Mouse (Mus musculus): ENCODE data around the gene Flt3l. TPM values are rescaled to one million over a fixed set of nuclear protein-coding genes. Genes with fewer than 3 reads are reported as not detected.
"Not testable (repeated sequence)": the region's sequence is repeated elsewhere in the genome, so short reads cannot be mapped to it uniquely, and the experiment has no call there.

The Flt3l gene
- total RNA-seq, 2 experiments from 2014 or later = 1.9 to 2.5 TPM

DNA sequence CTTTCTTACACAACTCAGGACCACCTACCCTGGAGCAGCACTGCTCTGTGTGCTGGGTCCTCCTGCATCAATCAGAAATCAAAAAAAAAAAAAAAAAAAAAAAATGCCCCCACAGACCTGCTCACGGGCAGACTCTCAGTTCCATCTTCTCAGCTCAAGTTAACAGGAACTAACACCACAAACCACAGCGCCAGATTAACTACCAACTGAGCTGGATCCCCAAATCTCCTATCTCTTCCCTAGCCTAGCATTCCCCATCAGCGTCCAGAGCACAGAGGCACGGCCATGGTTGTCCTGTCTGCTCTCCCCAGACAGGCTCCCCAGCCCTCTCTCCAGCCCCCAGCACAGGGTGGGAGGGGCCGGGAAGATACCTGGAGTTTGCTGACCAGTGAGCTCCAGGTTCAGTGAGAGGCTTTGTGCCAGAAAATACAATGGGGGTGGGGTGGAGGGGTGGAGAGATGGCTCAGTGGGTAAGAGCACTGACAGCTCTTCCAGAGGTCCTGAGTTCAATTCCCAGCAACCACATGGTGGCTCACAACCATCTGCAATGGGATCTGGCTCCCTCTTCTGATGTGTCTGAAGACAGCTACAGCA lies 29.1 kb downstream of the Flt3l start:
- intact Hi-C loops (cut with DNase I; ENCODE audit: low total_unique reads) = no loop called here
- DNase-seq = no peak

DNA sequence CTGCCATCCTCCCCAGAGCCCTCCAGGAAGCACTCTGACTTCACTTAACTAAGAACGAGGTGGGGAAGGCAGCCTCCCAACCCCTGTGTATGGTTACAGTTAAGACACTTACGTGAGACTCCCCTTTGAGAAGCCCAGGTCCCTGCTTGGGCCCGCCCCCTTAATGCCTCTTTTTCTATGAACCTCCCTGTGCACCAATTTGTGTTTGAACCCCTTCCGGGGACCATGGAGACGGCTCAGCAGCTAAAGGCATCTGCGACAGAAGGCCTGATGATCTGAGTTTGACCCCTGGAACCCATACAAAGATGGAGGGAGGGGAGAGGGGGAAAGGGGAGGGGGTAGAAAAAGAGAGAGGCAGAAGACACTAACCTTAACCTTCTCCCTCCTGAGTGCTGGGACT lies 29.8 kb downstream of the Flt3l start:
- intact Hi-C loops (cut with DNase I; ENCODE audit: low total_unique reads) = no loop called here
- no peak for DNase-seq

DNA sequence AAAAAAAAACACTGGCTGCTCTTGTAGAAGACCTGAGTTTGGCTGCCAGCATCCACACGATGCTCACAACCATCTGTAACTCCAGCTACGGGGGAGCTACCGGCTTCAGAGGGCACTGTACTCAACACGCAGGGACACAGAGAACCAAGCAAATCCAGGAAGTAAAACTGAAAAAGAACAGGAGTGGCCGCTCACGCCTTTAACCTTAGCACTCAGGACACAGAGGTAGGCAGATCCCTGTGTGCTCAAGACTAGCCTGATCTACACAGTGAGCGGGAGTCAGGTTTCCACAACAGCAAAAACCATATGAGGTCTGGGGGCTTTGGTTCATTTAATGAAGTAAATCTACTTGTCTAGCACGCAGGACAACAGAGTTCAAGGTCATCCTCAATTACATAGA lies 30.7 kb downstream of the Flt3l start:
- no peak for DNase-seq
- intact Hi-C loops (cut with DNase I; ENCODE audit: low total_unique reads) = no loop called here

DNA sequence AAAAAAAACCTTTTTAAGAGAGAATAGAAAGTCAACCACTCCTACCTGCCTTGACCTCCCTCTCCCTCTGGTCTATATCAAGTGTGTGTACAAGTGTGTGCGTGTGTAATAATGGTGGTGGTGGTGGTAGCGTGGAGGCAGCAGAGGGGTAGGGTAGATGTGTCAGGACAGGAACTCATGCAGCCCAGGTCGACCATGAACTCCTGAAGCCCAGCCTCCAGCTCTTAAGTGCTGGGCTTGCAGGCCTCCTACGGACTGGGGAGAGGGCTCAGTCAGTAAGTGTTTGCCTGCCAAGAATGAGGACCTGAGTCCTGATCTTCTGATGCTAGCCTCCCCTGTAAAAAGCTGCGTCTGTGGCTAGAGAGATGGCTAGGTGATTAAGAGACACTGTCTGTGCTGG lies 31.3 kb downstream of the Flt3l start:
- intact Hi-C loops (cut with DNase I; ENCODE audit: low total_unique reads) = no loop called here
- no peak for DNase-seq

DNA sequence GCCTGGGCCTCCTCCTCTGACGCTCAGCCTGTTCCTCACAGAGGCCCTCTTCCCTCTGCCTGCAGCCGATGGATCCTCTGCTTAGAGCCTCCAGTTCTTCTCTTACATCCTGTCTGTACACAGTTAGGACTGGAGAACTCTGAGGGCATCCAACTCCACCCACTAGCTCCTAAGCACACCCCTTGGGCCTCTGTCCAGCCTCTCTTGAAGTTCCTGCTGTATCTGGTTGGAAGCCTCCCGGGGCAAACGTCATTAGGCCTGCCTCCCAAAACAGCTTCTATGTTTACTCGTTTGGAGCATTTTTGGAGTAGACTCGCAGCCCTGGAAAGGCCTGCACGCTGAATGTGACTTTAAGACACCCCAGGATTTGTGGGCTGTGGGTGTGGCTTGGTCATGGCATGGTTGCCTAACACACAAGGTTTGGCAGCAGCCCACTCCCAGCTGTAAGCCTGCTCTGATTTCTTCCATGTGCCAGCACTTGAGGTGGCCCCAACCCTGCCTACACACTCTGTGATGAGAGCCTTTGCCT lies 32.5 kb downstream of the Flt3l start, which contains the start of gene Fcgrt:
Gene Fcgrt, minus strand, starts transcription at position 200 of the 529 bp plus-strand sequence.
- intact Hi-C loops (cut with DNase I; ENCODE audit: low total_unique reads) = no loop called here
- peak; percentile 96 for DNase-seq

DNA sequence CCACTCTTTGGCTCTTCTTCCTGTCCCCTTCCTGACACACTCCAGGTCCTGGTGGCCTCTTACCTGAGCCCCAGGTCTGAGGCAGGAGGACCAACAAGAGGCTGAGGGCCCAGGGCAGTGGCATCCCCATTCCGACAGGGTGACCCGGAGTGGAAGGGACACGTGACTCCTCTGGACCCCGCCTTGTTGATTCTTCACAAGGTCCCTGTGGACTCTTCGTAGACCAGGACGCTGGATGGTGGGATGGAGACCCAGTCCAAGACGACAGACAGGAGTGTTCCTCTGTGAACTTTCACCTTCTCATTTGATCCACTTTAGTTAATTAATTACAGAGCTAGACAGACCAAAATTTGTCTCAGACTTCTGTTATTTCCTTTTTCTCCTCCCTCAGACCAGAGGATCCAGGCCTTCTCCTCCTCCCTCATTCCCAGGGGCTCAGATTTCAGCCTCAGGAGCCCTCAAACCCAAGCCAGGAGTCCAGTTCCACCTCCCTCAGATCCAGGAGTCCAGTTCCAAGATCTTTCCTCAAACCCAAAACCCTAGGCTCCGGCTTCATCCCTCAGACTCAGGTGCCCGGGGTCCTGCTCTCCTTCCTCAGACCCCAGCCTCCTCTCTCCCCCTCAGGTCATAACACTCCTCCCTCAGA lies 33.2 kb downstream of the Flt3l start:
- DNase-seq = peak; percentile 58
- intact Hi-C loops (cut with DNase I; ENCODE audit: low total_unique reads) = no loop called here

DNA sequence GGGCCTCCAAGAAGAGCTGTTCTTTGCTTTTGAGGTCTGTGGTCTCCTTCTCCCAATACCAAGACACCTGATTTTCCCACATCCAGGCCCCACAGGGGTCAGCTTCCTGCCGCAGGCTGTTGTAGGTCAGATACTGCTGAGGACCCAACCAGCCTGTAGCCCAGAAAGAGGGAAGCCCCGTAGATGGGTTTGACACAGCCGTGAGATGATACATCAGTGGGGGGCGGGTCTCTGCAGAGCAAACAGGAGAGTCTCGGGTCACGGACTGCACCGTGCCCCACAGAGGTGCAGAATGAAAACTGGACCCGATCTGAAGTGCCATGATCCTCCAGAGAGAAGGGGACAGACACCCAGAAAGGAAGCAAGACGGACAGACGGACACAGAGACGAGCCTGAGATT lies 33.8 kb downstream of the Flt3l start:
- DNase-seq = no peak
- intact Hi-C loops (cut with DNase I; ENCODE audit: low total_unique reads) = no loop called here

DNA sequence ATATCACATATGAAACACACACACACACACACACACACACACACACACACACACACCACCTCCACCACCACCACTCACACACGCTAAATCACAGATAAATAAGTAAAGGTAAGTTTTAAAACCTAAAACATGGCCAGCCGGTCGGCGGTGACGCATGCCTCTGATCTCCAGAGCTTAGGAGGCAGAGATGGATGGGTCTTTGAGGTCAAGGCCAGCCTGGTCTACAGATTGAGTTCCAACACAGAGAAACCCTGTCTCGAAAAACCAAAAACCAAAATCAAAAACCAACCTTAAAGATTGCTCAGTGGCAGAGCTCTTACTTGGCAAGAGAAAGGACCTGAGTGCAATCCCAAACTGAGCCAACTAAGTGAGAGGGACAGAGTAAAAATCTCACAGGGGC lies 36.2 kb downstream of the Flt3l start:
- DNase-seq = no peak
- intact Hi-C loops (cut with DNase I; ENCODE audit: low total_unique reads) = no loop called here

DNA sequence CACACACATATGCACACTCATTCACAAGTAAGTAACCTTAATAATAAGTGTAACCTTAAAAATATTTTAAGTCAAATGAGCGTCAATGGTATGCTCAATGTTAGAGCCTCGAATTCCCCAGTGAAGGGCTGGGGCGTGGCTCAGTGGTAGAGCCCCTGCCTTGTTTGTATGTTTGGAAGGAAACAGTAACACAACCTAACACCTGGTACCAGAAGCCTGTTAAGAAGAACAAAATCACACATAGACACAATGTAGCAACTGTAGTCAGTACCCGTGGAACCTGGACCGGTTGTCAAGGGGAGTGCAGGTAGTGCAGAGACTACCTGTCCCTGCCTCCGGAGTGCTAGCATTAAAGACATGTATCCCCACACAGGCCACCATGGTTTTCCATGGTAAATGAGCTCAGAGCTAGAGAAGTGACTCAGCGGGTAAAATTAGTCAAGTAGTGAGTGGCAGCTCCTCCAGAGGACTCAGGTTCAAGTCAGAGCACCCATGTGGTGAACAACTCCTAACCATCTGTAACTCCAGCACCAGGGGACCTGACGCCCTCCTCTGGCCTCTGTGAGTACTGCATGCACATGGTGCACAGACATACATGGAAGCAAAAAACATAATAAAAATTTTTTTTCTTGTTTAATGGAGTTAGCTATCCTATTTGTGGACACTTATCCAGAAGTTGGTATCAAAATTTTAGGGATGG lies 37.5 kb downstream of the Flt3l start:
- no peak for DNase-seq

DNA sequence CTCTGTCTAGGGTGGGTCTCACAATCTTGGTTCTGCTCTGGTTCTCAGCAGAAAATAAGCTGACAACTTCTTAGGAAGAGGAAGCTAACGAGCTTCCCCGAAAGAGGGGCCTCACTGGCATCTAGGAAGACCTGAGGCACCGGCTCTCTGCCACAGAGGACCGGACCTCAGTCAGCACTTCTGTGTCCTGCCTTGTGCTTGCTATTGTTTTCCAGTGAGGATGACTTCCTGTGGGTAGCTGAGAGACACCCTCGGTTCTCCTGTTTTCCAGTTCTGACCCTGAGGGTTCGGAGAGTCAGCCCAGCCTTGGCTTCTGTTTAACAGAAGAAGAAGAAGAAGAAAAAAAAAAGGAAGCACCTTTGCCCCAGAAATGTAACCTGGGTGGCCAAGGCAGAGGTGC lies 38.8 kb downstream of the Flt3l start:
- DNase-seq = no peak
- intact Hi-C loops (cut with DNase I; ENCODE audit: low total_unique reads) = no loop called here

More for the DNA sequence above, 37.5 kb downstream of the Flt3l start:
- intact Hi-C loops (cut with DNase I; ENCODE audit: low total_unique reads) = no loop called here

DNA sequence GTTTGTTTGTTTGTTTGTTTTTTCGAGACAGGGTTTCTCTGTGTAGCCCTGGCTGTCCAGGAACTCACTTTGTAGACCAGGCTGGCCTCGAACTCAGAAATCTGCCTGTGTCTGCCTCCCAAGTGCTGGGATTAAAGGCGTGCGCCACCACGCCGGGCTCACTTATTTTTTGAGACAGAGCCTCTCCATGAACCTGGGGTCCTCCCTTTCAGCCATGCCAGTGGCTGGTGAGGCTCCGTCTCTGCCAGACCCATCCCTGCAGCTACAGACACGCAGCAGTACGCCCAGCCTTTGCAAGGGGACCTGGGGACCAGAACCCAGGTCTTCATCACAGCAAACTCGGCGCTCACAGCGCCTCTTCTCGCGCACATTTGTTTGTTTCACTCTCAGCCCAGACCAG lies 40.3 kb downstream of the Flt3l start:
- intact Hi-C loops (cut with DNase I; ENCODE audit: low total_unique reads); DNase-seq: not testable (repeated sequence)

DNA sequence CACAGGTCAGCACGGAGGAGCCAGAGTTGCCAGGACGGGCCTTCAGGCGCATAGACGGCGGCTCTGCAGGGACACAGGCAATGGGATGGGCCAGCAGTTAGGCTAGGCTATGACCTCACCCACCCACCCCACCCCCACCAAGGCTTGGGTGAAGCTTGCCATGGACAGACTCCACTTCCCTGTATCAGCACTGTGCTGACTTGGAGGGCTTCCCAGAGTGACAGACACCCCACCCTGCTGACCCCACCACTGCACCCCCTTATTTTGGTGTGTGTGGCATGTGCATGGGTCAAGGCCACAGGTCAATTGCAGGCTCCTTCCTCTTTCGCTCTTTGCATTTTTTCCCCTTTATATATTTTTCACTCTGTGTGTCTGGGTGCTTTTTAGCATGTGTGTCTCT lies 40.9 kb downstream of the Flt3l start:
- intact Hi-C loops (cut with DNase I; ENCODE audit: low total_unique reads) = no loop called here
- DNase-seq = no peak

DNA sequence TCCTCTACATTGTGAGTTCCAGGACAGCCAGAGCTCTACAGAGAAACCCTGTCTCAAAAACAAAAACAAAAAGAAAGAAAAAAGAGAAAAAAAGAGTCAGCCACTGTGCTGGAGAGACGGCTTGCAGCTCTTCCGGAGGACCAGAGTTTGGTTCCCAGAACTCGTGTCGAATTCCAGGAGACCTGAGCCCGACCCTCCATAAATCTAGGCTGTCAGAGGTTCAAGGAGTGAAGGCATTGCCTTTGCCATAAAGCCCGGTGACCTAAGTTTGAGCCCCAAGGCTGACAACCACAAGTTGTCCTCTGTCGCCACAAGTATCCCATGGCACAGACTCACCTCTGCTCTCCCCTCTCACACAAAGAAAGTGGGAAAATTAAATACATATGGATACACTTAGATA lies 42.1 kb downstream of the Flt3l start:
- intact Hi-C loops (cut with DNase I; ENCODE audit: low total_unique reads) = no loop called here
- DNase-seq = no peak

DNA sequence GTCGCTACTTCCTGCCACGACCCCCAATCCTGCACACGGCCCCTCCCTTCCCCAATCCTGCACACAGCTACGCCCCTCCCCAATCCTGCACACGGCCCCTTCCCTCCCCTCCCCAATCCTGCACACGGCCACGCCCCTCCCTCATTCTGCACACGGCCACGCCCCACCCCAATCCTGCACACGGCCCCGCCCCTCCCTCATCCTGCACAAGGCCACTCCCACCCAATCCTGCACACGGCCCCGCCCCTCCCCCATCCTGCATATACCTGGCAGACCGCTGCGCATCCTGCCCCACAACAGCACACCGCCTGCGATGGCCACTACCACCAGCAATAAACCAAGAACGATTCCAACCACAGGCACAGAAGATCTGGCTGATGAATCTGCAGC lies 42.7 kb downstream of the Flt3l start:
- DNase-seq = no peak
- intact Hi-C loops (cut with DNase I; ENCODE audit: low total_unique reads) = no loop called here

DNA sequence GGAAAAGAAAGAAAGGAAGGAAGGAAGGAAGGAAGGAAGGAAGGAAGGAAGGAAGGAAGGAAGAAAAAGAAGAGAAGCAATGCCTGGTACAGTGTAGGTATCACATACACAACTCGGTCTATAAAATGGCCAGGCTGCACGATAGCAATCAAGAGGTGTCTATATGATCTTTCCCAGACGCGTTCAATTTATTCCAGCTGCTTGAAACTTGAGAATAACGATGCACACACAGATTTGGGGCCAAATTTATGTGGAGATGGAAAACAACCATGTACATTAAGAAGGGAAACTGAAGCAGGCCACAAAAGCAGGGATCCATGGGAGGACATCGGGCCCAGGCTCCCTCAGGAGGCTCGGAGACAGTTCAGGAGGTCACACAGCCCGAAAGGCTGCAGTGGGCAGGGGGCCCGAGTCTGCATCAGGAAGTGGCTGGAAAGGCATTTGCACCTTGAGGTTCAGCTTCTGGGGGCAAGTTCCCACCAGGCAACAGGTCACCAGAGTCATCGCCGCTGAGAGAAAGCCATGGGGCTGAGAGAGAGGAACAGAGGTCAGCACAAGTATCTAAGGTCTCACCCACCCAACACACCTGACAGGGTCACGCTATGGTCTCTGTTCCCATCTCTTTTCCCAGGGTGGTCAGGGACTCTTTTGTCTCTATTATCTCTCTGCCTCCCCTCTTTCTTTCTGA lies 43.3 kb downstream of the Flt3l start:
- intact Hi-C loops (cut with DNase I; ENCODE audit: low total_unique reads) = no loop called here
- DNase-seq = no peak

DNA sequence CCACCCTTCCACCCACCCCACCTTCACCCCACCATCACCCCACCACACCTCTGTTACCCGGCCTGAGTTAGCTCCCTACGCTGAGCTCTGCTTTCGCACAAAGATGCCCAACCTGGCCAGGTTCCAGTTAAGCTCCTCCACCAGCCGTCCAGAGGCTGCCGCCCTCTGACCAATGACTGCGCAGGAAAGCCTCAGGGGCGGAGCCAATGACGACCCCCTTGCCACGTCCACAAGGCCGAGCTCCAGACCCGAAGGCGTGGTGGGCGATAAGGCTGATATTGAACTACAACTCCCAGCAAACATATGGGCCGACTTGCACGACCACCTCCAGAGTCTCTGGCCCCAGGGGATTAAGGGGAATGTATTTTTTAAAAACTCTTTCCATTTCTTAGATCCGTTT lies 44.2 kb downstream of the Flt3l start, which contains the start of gene Rcn3:
Gene Rcn3, minus strand, starts transcription at position 174 of the 400 bp plus-strand sequence.
- intact Hi-C loops (cut with DNase I; ENCODE audit: low total_unique reads) = no loop called here
- DNase-seq = peak; percentile 93

DNA sequence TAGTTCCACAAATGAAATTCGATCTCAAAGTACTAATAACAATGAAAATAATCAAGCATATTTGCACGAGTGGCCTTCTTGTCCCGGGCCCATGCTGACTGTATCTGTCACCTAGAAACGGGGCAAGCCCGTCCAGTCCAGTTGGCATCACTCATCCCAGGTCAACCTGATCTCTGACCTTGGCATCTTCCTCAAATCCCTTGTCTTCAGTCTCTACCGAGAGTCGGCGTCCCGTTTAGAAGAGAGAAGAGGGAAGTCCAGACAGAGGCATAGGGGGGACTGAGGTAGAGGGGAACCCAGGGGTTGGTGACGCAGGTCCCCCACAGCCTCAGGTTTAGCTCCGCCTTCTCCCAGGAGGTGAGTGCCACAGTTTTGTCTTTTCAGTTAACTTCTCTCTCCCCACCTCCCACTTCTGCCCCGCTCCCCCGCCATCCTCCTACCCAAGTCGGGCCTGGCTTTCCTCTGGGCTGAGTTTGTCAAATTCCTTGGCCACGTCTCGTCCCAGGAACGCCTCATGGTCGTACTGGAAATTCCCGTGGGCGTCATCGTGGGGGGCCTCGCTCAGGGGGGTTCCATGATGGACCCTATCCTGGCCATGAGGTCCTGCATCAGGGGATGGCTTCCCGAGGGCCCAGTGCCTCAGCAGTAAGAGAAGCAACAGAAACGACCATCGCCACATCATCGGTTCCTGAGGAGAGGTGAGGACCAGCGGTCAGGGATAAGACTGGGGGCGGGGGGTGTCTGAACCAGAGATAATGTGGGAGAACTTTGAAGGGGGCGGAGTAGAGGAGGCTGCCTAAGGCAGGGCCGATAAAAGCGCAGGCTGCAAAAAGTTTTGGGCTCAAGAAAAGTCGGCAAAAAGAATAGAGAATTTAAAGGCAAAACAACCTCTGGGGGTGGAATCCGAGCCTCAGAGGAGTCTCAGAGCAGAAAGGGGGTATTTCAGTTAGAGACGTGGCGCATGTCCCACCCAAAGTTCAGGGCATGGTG lies 44.9 kb downstream of the Flt3l start:
- intact Hi-C loops (cut with DNase I; ENCODE audit: low total_unique reads) = no loop called here

DNA sequence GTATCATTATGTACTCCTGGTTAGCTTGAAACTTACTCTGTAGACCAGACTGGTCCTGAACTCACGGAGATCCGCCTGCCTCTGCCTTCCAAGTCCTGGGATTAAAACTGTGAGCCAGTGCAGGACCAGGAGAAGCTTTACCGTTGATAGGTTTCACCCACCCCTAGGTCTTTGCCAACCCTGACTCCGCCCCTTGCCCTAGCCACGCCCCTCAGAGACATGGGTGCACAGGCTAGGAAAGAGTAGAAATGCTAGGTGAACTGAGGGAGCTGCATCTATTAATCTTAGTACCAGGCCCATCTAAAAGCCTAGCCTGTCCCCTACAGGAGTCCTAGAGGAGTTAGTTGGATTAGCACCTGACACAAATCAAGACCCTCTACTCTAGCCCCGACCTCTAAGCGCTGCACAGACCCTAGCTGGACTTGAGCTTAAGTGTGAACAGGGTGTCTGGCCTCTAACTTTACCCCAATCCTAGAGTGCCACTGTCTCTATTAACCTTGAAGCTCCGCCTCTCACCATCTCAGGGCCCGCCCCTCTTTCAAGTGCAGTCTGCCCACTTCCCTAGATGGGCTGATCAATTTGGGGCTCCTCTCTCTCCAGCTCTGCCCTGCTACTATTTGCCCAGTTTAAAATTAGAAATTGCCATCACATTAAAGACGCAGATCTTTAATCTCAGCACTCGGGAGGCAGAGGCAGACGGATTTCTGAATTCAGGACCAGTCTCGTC lies 45.8 kb downstream of the Flt3l start:
- no peak for DNase-seq
- intact Hi-C loops (cut with DNase I; ENCODE audit: low total_unique reads) = no loop called here

More for the DNA sequence above, 44.9 kb downstream of the Flt3l start:
- peak; percentile 57 for DNase-seq

All from gastrocnemius, postnatal 14 days (tissue).